Mouse (Mus musculus) myocyte (in vitro differentiated cells): ENCODE measurements around the gene Tac4.

Experiments
- MAX ChIP-seq: IDR thresholded peaks from one replicate; pipeline ENCODE4 v1.6.1; 2011; ENCODE audit warnings: low read depth, mild to moderate bottlenecking, control low read depth
- MYOG ChIP-seq, 3 experiments: IDR thresholded peaks; one replicate each; pipeline ENCODE4 v1.6.1; 2011; ENCODE audit warnings: control low read depth in 2 of 3, low read depth in 2 of 3, mild to moderate bottlenecking in 2 of 3; ENCODE audit not compliant: insufficient read length in 2 of 3, control insufficient read depth in 1 of 3, insufficient read depth in 1 of 3
- POLR2A ChIP-seq: IDR thresholded peaks from one replicate; pipeline ENCODE4 v1.6.1; 2011; ENCODE audit warnings: low read depth, mild to moderate bottlenecking, control low read depth, moderate library complexity; ENCODE audit not compliant: insufficient read length
- POLR2AphosphoS2 ChIP-seq: IDR thresholded peaks from one replicate; pipeline ENCODE4 v1.6.1; 2011; ENCODE audit warnings: low read depth, control low read depth; ENCODE audit not compliant: insufficient read length
- USF1 ChIP-seq: IDR thresholded peaks from one replicate; pipeline ENCODE4 v1.6.1; 2011; ENCODE audit warnings: low read depth, mild to moderate bottlenecking, control low read depth, moderate library complexity

DNA sequence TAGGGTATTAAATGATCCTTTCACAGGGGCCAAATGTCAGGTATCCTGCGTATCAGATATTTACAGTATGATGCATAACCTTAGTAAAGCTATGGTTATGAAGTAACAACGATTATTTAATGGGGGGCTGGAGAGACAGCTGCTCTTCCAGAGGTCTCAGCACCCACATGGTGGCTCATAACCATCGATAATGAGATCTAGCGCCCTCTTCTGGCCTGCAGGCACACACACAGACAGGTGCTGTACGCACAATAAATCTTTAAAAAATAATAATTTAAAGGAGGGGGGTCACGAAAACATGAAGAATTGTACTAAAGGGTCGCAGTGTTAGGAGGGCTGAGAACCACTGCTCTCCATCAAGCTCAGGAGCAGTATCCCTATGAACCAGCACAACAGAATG is 44.3 kb downstream of the Tac4 start:
- TF ChIP-seq POLR2A, result no peak
- no peak for TF ChIP-seq MAX
- no peak for TF ChIP-seq POLR2AphosphoS2
- TF ChIP-seq USF1, result no peak
- no peak for TF ChIP-seq MYOG (IDR thresholded peaks at IDR 0.05; ENCODE audit: control insufficient read depth in 1 of 3, insufficient read depth in 1 of 3, insufficient read length in 2 of 3, low read depth in 2 of 3)
